Mouse (Mus musculus) stomach, embryonic 16.5 days (tissue): ENCODE results near the gene Clptm1. TPM values are rescaled to one million over a fixed set of nuclear protein-coding genes. Genes with fewer than 3 reads are reported as not detected.
A peak's percentile ranks its signal among the peaks of the same experiment; 100 is the strongest.

Source experiments
- ATAC-seq: fragments of 200-750 bp; cut with Nextera tagmentation; 2 replicates; pipeline ENCODE4 v1.8.0; 2017; ENCODE audit warnings: moderate number of reproducible peaks, moderate TSS enrichment; ENCODE audit not compliant: insufficient read depth, low FRiP score
- H3K27ac ChIP-seq: fragments of 300-500 bp; sonication (generic); 2 replicates; pipeline ENCODE4 v1.5.1; 2014; ENCODE audit warnings: low read length
- H3K27me3 ChIP-seq: fragments of 300-500 bp; sonication (generic); 2 replicates; pipeline ENCODE4 v1.6.1; 2014; ENCODE audit warnings: low read length, control low read depth, mixed read lengths; ENCODE audit not compliant: control insufficient read depth, insufficient read depth
- H3K36me3 ChIP-seq: fragments of 300-500 bp; sonication (generic); 2 replicates; pipeline ENCODE4 v1.6.1; 2014; ENCODE audit warnings: low read length; ENCODE audit not compliant: control insufficient read depth, insufficient read depth
- H3K4me1 ChIP-seq: fragments of 300-500 bp; sonication (generic); 2 replicates; pipeline ENCODE4 v1.6.1; 2014; ENCODE audit warnings: low read length, control low read depth, mixed read lengths; ENCODE audit not compliant: control insufficient read depth, insufficient read depth
- H3K4me2 ChIP-seq: fragments of 300-500 bp; sonication (generic); 2 replicates; pipeline ENCODE4 v1.6.1; 2014; ENCODE audit warnings: low read depth, low read length, mixed read lengths
- H3K4me3 ChIP-seq: fragments of 300-500 bp; sonication (generic); replicated peaks from 2 replicates; pipeline ENCODE4 v1.5.1; 2014; ENCODE audit warnings: mild to moderate bottlenecking, low read length
- H3K9ac ChIP-seq: fragments of 300-500 bp; sonication (generic); 2 replicates; pipeline ENCODE4 v1.6.1; 2014; ENCODE audit warnings: low read length
- H3K9me3 ChIP-seq: fragments of 300-500 bp; sonication (generic); replicated peaks from 2 replicates; pipeline ENCODE4 v1.6.1; 2016; ENCODE audit warnings: low read length, control low read depth; ENCODE audit not compliant: control insufficient read depth
- WGBS: fragments of 180-500 bp; shearing (Covaris S2); extraction: QIAGEN DNeasy Blood & Tissue Kit; methylation state at CpG from one replicate; pipeline ENCODE4 v1.1.7; 2014; 5-methylcytosine and 5-hydroxymethylcytosine counted together
- polyA plus RNA-seq: library from polyadenylated mRNA; unstranded; fragments of >200 nt; fragmentation: Nextera tagmentation; extraction: Ambion mirVana; gene quantifications from 2 replicates; pipeline ENCODE4 v1.2.1, GENCODE M21; 2015

Clptm1 gene
- polyA plus RNA-seq, 1 experiment from 2014 or later: 59.4 TPM

DNA sequence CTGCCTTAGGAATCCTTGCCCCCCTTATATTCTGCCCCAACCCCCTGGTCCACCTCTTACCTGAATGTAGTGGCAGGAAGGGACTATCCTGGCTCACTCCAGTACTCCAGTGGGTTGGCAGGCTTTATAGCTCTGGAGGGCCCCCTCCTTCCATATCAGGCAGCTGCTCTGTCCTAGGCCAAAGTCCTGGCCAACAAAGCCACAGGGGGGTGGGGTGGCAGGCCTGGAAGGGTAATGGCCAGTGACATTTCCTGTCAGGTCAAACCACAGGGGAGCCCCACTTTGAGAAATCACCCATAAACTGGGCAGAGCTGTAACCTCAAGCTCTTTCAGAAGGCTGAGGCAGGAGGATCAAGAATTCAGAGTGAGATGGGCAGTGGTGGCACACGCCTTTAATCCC is 11.8 kb upstream of the Clptm1 start:
- H3K9ac ChIP-seq: no peak overlapping the region
- ATAC-seq: peak; percentile 35; the same call in 1 of the 2 replicates
- no peak overlapping the region for H3K4me2 ChIP-seq
- no peaks in the 10 kb centered on the region for H3K9me3 ChIP-seq
- H3K27me3 ChIP-seq: no peaks in the 10 kb centered on the region
- H3K4me3 ChIP-seq: no peak overlapping the region
- no peaks in the 10 kb centered on the region for H3K36me3 ChIP-seq
- H3K27ac ChIP-seq: no peak overlapping the region
- no peaks in the 10 kb centered on the region for H3K4me1 ChIP-seq
- 48% methylated on average over 1 of the region's 1 CpGs for WGBS

DNA sequence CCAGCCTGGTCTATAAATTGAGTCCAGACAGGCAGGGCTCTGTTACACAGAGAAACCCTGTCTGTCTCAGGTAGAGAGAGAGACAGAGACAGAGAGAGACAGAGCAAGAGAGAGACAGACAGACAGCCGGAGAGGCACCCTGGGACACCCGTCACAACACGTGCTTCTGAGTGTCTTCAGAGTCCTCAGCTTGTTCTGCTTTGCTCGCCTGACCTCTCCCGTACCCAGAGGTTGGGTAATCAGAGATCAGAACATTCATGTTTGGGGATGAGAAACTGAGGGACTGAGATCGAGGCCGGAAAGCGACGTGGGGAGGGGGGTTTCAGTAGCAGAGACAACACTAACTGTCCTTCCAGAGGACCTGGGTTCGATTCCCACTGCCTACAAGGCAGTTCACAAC is 11.0 kb upstream of the Clptm1 start:
- Histone ChIP-seq H3K4me1 (no peaks in the 10 kb centered on the region), H3K4me3 (no peak overlapping the region), H3K36me3 (no peaks in the 10 kb centered on the region), H3K4me2 (no peak overlapping the region), H3K9ac (no peak overlapping the region), H3K9me3 (no peaks in the 10 kb centered on the region), H3K27me3 (no peaks in the 10 kb centered on the region), H3K27ac (no peak overlapping the region)
- WGBS: 78% methylated on average over 10 of the region's 10 CpGs
- ATAC-seq: no peak

DNA sequence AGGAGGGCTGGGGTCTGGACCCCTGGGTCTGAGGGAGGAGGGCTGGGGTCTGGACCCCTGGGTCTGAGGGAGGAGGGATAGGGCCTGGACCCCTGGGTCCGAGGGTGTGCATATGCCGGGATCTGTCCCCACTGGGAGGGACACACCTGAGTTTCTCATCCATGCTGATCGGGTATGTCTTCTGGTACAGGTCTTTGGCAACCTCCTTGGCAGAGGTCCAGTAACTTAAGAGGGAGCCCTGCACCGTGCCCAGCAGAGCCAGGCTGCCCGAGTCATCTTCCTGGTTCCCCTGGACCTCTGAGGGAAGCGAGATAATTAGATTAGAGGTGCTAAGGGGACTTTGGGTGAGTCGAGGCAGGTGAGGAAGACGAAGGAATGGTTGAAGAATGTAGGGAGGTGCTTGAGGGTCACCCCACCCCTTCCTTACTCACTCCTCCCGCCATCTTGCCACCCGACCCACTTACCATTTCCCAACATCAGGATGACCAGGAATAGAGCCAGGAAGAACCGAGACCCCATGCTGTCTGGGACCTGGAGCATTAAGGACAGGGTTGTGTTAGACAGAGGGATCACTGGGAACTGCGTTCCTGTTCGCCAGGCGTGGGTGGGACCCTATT is 8.4 kb upstream of the Clptm1 start:
- Histone ChIP-seq H3K4me1 (peaks cover 6% of the 10 kb centered on the region), H3K4me3 (no peak overlapping the region), H3K9ac (no peak overlapping the region), H3K4me2 (no peak overlapping the region), H3K9me3 (no peaks in the 10 kb centered on the region), H3K27ac (no peak overlapping the region), H3K27me3 (no peaks in the 10 kb centered on the region), H3K36me3 (no peaks in the 10 kb centered on the region)
- ATAC-seq: no peak
- WGBS: 56% methylated on average over 14 of the region's 14 CpGs

GRCm38 (mm10) chr7:19671511-19671910 is 6.7 kb upstream of the Clptm1 start:
- no peak for ATAC-seq
- Histone ChIP-seq H3K27ac (no peak overlapping the region), H3K4me3 (no peak overlapping the region), H3K36me3 (no peaks in the 10 kb centered on the region), H3K9ac (no peak overlapping the region), H3K9me3 (no peaks in the 10 kb centered on the region), H3K27me3 (no peaks in the 10 kb centered on the region), H3K4me1 (peaks cover 6% of the 10 kb centered on the region), H3K4me2 (no peak overlapping the region)
- WGBS: 67% methylated on average over 10 of the region's 10 CpGs

DNA sequence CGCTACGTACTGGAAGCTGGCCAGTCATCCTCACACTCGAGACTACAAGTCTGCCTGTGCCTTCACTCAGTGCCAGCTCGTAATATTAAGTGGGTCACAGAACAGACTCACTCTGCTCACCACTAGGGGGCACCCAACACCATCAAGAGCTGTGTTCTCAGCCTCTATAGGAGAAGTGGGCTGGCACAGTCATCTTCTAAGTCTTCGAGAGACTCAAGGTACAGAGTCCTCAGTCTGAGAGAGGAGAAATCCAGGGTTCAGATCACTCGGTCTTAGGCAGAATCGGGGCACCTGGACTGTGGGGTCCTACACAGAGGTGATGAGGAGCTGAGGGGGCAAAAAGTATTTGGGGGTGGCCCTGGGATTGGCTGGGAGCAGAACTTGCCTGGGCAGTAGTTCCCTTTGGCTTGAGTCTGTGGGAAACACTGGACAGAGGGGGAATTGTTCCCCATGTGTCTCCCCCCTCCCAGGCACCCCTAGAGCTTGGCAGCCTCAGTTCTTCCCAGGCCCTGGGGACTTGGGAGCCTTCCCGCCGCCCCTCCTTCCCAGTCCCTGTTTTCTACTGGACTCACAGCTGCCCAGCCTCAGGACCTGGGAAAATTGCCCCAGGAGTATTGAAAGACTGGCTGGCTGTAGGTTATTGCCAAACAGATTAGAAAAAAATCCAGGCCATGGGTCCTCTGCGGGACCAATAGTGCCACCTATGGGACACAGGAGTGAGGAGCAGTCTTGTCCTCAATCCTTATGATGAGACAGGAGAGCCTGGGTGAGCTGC is 4.3 kb upstream of the Clptm1 start:
- Histone ChIP-seq H3K27me3 (no peaks in the 10 kb centered on the region), H3K4me1 (peaks cover 7% of the 10 kb centered on the region), H3K36me3 (no peaks in the 10 kb centered on the region), H3K9ac (peak overlapping the region; percentile 64), H3K4me3 (peak overlapping the region; percentile 19; the same call in 1 of the 2 replicates), H3K4me2 (peak overlapping the region; percentile 47), H3K27ac (peak overlapping the region; percentile 79), H3K9me3 (no peaks in the 10 kb centered on the region)
- peak; percentile 81 for ATAC-seq
- WGBS: 4% methylated on average over 10 of the region's 10 CpGs

DNA sequence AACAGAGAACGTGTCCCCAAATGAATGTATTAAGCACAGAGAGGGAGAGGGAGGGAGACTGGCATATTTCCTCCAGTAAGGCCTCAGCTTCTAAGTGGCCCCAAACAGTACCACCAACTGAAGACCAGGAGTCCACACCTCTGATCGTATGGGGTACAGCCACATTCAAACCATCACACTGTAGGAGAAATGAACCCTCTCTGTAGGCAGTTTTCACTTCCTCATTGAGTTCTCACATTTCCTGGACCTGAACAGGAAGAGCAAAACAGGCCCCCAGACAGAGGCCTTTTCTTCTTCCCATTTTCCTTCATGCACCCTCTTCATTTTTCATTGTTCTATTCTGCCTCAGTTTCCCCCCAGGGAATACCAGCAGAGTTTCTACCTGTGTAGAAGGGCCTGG is 2.6 kb upstream of the Clptm1 start:
- H3K36me3 ChIP-seq: no peaks in the 10 kb centered on the region
- H3K9ac ChIP-seq: no peak overlapping the region
- peaks cover 16% of the 10 kb centered on the region for H3K4me1 ChIP-seq
- no peaks in the 10 kb centered on the region for H3K9me3 ChIP-seq
- H3K4me3 ChIP-seq: no peak overlapping the region
- no peak overlapping the region for H3K4me2 ChIP-seq
- WGBS: 81% methylated on average over 2 of the region's 2 CpGs
- no peak overlapping the region for H3K27ac ChIP-seq
- ATAC-seq: no peak
- H3K27me3 ChIP-seq: no peaks in the 10 kb centered on the region

DNA sequence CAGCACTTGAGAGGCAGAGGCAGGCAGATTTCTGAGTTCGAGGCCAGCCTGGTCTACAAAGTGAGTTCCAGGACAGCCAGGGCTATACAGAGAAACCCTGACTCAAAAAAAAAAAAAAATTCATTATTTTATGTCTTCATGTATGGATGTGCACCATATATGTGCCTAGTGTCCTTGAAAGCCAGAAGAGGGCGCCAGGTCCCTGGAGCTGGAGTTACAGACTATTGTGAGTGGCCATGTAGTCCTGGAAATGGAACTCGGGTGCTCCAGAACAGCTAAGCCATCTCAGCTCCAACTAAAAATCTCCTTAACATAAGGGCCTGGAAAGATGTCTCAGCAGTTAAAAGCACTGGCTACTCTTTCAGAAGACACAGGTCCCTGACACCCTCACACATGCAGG is 1.9 kb upstream of the Clptm1 start:
- Histone ChIP-seq H3K9ac (no peak overlapping the region), H3K4me1 (peaks cover 16% of the 10 kb centered on the region), H3K9me3 (no peaks in the 10 kb centered on the region), H3K4me3 (no peak overlapping the region), H3K27me3 (no peaks in the 10 kb centered on the region), H3K27ac (no peak overlapping the region), H3K4me2 (no peak overlapping the region), H3K36me3 (no peaks in the 10 kb centered on the region)
- 61% methylated on average over 3 of the region's 3 CpGs for WGBS
- no peak for ATAC-seq

DNA sequence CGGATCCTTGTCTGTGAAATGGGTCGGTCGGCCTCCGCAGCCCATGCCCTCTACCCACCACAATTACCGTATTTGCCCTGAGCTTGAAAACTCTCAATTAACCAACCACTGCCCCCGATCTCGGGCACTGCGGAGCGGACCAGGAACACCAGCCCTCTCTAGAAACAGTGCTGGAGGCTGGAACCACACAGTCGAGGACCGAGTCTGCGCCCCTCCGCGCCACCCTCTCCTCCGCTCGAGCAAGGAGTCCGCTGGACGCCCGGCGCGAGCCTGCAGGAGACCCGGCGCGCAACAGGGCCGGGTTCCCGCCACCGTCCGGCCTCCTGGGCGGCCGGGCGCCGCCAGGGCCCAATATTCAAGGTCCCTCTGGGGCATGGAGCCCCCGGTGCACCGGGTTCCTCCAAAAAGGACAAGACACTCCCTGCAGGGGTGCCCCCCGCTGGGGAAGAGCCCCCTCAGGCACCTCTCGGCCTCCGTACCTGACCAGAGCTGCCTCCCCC is 328 bp downstream of the Clptm1 start:
- peak; percentile 27 for ATAC-seq
- peak overlapping the region; percentile 81 for H3K4me2 ChIP-seq

GRCm38 (mm10) chr7:19663940-19664339 is 893 bp downstream of the Clptm1 start:
- Histone ChIP-seq H3K36me3 (no peaks in the 10 kb centered on the region), H3K9me3 (no peaks in the 10 kb centered on the region), H3K4me1 (peaks cover 11% of the 10 kb centered on the region), H3K27ac (no peak overlapping the region), H3K9ac (peak overlapping the region; percentile 91), H3K27me3 (no peaks in the 10 kb centered on the region), H3K4me3 (peak overlapping the region; percentile 99), H3K4me2 (peak overlapping the region; percentile 81)
- 7% methylated on average over 8 of the region's 8 CpGs for WGBS
- ATAC-seq: no peak

More for the DNA sequence above, 328 bp downstream of the Clptm1 start:
- WGBS: under 1% methylated on average over 37 of the region's 37 CpGs
- H3K27ac ChIP-seq: peak overlapping the region; percentile 39; the same call in 1 of the 2 replicates
- no peaks in the 10 kb centered on the region for H3K9me3 ChIP-seq
- H3K4me3 ChIP-seq: peak overlapping the region; percentile 99
- peak overlapping the region; percentile 91 for H3K9ac ChIP-seq
- H3K36me3 ChIP-seq: no peaks in the 10 kb centered on the region
- no peaks in the 10 kb centered on the region for H3K27me3 ChIP-seq
- peaks cover 16% of the 10 kb centered on the region for H3K4me1 ChIP-seq
